Mouse (Mus musculus): ENCODE measurements around the gene Cep68. TPM values are rescaled to one million over a fixed set of nuclear protein-coding genes. Genes with fewer than 3 reads are reported as not detected.

Gene Cep68
- total and polyA plus RNA-seq, 2 experiments from 2014 or later, result 23.1 to 43.5 TPM

DNA sequence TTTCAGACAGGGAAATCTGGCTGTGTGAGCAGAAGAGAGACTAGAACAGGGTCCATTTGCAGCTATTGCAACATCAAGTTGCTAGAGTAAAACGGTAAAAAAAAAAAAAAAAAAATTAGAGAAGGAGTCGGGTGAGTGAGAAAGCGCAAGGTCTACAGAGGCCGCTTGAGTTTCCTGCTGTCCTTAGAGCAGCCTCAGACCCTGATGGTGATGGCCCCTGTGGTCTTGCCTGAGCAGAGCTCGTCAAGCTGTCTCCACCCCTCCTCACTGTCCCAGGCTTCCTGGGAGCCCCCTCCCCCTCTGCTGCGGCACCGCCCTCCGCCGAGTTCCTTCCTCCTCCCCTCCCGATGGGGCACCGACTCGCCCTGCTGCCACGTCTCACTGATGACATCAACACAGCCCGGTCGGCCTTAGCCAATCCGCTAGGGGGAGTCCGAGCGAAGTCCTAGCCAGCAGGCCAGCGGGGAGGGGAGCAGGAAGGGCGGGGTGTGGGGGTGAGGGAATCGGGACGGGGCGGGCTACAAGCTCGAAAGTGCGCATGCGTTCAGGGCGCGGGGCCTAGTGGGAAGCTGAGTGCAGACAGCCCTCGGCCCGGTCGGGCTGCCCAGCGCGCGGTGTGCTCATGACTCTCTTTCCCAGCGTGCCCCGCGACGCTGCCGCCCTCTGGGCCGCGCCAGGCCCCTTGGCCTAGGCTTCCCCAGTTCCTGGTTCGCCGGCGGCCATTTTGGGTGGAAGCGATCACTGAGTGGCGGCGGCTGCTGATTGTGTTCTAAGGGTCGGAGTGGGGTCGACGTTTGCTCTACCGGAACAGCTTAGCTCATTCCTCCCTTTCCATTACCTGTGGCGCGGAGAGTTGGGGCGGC is 48.3 kb downstream of the Cep68 start, which contains the start of gene Rab1a:
Gene Rab1a, plus strand, starts transcription at position 720 of the 863 bp plus-strand sequence.
- H3K27ac ChIP-seq, result peak within 1 kb of the TSS; percentile 99
- TF ChIP-seq CTCF (IDR thresholded peaks at IDR 0.05; ENCODE audit: low read depth), result peak; percentile 88
- peak within 1 kb of the TSS; percentile 60 for H3K4me3 ChIP-seq (ENCODE audit: low read length)
- H3K9ac ChIP-seq (replicated peaks; ENCODE audit: low read length), result peak within 1 kb of the TSS; percentile 93
- no peaks in the 10 kb centered on the region for H3K36me3 ChIP-seq (ENCODE audit: insufficient read depth, low read length)
- no peaks in the 10 kb centered on the region for H3K27me3 ChIP-seq (ENCODE audit: insufficient read depth, low read length)
- peak within 1 kb of the TSS; percentile 85 for H3K4me2 ChIP-seq (ENCODE audit: low read depth, low read length)
- WGBS, result under 1% methylated on average over 51 of the region's 54 CpGs
- H3K4me1 ChIP-seq (ENCODE audit: insufficient read depth, low read length), result peaks cover 13% of the 10 kb centered on the region; the same call in 1 of the 2 replicates
- H3K9me3 ChIP-seq (ENCODE audit: low read length), result no peaks in the 10 kb centered on the region
- DNase-seq (ENCODE audit: low spot score) (peak; percentile 100), ATAC-seq (peak; percentile 98)

DNA sequence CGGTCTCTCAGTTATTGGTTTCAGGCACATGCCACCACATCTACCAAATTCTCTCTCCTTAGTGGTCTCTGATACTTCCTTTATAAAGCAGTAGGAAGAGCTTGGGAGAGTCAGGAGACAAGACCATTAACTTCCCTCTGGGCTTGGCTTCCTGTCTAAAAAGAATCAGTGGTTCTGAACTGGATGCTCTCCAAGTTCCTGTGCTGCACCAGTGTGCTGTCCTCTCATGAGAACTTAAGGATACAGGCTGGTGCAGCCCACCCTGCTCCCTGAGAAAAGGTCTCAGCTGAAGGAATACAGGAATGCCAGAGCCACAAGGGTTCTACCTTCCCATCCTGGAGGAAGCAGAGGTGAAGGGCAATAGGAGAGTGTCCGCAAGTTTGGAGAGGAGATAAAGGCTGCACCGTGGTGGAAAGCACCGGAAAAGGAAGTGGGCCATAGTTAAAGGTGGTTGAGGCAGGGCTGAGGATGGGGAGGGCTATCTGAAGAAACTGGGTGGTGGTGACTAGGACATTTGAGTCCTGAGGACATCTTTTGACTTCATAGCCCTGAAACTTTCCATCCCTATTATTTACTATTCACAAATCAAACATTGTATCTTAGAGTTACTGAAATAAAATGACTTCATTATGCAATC is 56.0 kb downstream of the Cep68 start:
- Histone ChIP-seq H3K4me2 (ENCODE audit: low read depth, low read length) (no peak overlapping the region), H3K9ac (replicated peaks; ENCODE audit: low read length) (no peak overlapping the region), H3K27ac (no peak overlapping the region), H3K27me3 (ENCODE audit: insufficient read depth, low read length) (no peaks in the 10 kb centered on the region), H3K36me3 (ENCODE audit: insufficient read depth, low read length) (no peaks in the 10 kb centered on the region), H3K4me1 (ENCODE audit: insufficient read depth, low read length) (no peaks in the 10 kb centered on the region), H3K9me3 (ENCODE audit: low read length) (no peaks in the 10 kb centered on the region), H3K4me3 (ENCODE audit: low read length) (no peak overlapping the region)
- no peak for DNase-seq (ENCODE audit: low spot score)
- WGBS, result 95% methylated on average over 4 of the region's 4 CpGs
- no peak for TF ChIP-seq CTCF (IDR thresholded peaks at IDR 0.05; ENCODE audit: low read depth)
- ATAC-seq, result no peak

DNA sequence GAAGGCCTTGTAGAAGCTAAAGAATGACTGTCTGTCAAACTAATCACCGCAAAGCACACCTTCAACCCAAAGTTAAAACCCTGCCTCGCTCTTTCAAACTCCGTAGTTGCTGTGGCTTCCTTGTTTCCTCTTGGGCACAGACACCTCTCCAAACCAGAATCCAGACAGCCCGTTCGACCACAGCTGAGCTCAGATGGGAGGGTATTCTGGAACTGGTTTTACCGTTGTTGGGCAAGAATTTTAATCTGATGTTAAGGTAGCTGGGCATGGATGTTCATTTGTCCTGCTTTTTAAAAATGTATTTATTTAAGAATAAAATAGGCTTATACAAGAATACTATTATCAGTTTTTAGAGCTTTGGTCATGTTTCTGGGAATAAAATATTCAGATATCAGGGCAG is 62.0 kb downstream of the Cep68 start:
- no peak overlapping the region for H3K4me3 ChIP-seq (ENCODE audit: low read length)
- H3K9ac ChIP-seq (replicated peaks; ENCODE audit: low read length), result no peak overlapping the region
- DNase-seq (ENCODE audit: low spot score) (no peak), ATAC-seq (no peak)
- no peaks in the 10 kb centered on the region for H3K27me3 ChIP-seq (ENCODE audit: insufficient read depth, low read length)
- H3K36me3 ChIP-seq (ENCODE audit: insufficient read depth, low read length), result no peaks in the 10 kb centered on the region
- no peak for TF ChIP-seq CTCF (IDR thresholded peaks at IDR 0.05; ENCODE audit: low read depth)
- WGBS, result 87% methylated on average over 6 of the region's 6 CpGs
- no peaks in the 10 kb centered on the region for H3K4me1 ChIP-seq (ENCODE audit: insufficient read depth, low read length)
- no peak overlapping the region for H3K27ac ChIP-seq
- H3K9me3 ChIP-seq (ENCODE audit: low read length), result no peaks in the 10 kb centered on the region
- H3K4me2 ChIP-seq (ENCODE audit: low read depth, low read length), result no peak overlapping the region

Other genes with a start within 250 kb of the Cep68 start
- gene Actr2, start 136.5 kb downstream of the Cep68 start, total RNA-seq (2014; rRNA removed), result 43.3 and 46.3 TPM in 2 replicates
- 166 and 171 TPM in 2 replicates for gene Actr2, start 136.5 kb downstream of the Cep68 start, polyA plus RNA-seq (2015; fragmentation: Nextera tagmentation; extraction: Ambion mirVana)
- 92.4 and 100 TPM in 2 replicates for gene Rab1a, start 48.0 kb downstream of the Cep68 start, total RNA-seq (2014; rRNA removed)
- 310 TPM in 2 replicates for gene Rab1a, start 48.0 kb downstream of the Cep68 start, polyA plus RNA-seq (2015; fragmentation: Nextera tagmentation; extraction: Ambion mirVana)
- 199 and 217 TPM in 2 replicates for gene Slc1a4, start 83.3 kb upstream of the Cep68 start, total RNA-seq (2014; rRNA removed)
- 70.5 and 71.4 TPM in 2 replicates for gene Slc1a4, start 83.3 kb upstream of the Cep68 start, polyA plus RNA-seq (2015; fragmentation: Nextera tagmentation; extraction: Ambion mirVana)